ENCODE assay signal across 11 mouse cellular contexts in genomic region chr6:87120661-87121060, GRCm38 (mm10). TPM values are rescaled to one million over a fixed set of nuclear protein-coding genes. Genes with fewer than 3 reads are reported as not detected.
A peak's percentile ranks its signal among the peaks of the same experiment; 100 is the strongest.
DNase-seq lines count a peak whose midpoint lies in the region; ATAC-seq and TF ChIP-seq lines count a peak whose summit lies in the region.
"Had no signal": no experiment of that assay in that cellular context is flagged by ENCODE, and none has a peak within 500 bp of the region (broad histone marks: within the 10 kb centered on the region; RNA-seq: fewer than 3 reads in every experiment).

No protein-coding gene starts in this region.

- H3K36me3 ChIP-seq in kidney, postnatal 0 days (ENCODE audit: insufficient read depth, low read length), result no peaks in the 10 kb centered on the region
- H3K36me3 ChIP-seq in kidney, embryonic 14.5 days (ENCODE audit: control insufficient read depth, insufficient read depth, low read length), result no peaks in the 10 kb centered on the region
- no peaks in the 10 kb centered on the region for H3K36me3 ChIP-seq in embryonic facial prominence, embryonic 10.5 days (replicated peaks)
- H3K36me3 ChIP-seq: embryonic facial prominence, embryonic 12.5 days; forebrain, embryonic 15.5 days; hindbrain, embryonic 10.5 days had no signal

- WGBS in kidney, postnatal 0 days, result 87% methylated on average over 6 of the region's 6 CpGs
- 91% methylated on average over 6 of the region's 6 CpGs for WGBS in kidney, embryonic 14.5 days
- WGBS in embryonic facial prominence, embryonic 10.5 days, result 92% methylated on average over 6 of the region's 6 CpGs

- H3K27ac ChIP-seq in kidney, postnatal 0 days, result no peak overlapping the region
- no peak overlapping the region for H3K27ac ChIP-seq in kidney, embryonic 14.5 days (ENCODE audit: low read depth, low read length)
- H3K27ac ChIP-seq in embryonic facial prominence, embryonic 10.5 days (replicated peaks), result no peak overlapping the region
- H3K27ac ChIP-seq: embryonic facial prominence, embryonic 12.5 days; forebrain, embryonic 15.5 days; hindbrain, embryonic 10.5 days had no signal

- no peaks in the 10 kb centered on the region for H3K27me3 ChIP-seq in kidney, postnatal 0 days (ENCODE audit: insufficient read depth, low read length)
- H3K27me3 ChIP-seq in kidney, embryonic 14.5 days (ENCODE audit: control insufficient read depth, insufficient read depth, low read length), result no peaks in the 10 kb centered on the region
- H3K27me3 ChIP-seq in embryonic facial prominence, embryonic 10.5 days (replicated peaks; ENCODE audit: low read depth, poor library complexity, severe bottlenecking), result no peaks in the 10 kb centered on the region
- H3K27me3 ChIP-seq: embryonic facial prominence, embryonic 12.5 days; forebrain, embryonic 15.5 days had no signal

- H3K9ac ChIP-seq in kidney, postnatal 0 days (ENCODE audit: low read depth, low read length), result no peak overlapping the region
- H3K9ac ChIP-seq in kidney, embryonic 14.5 days (ENCODE audit: low read depth, low read length), result no peak overlapping the region
- H3K9ac ChIP-seq: embryonic facial prominence, embryonic 12.5 days; forebrain, embryonic 15.5 days had no signal

- H3K9me3 ChIP-seq in kidney, postnatal 0 days (replicated peaks; ENCODE audit: low read length), result no peaks in the 10 kb centered on the region
- H3K9me3 ChIP-seq in kidney, embryonic 14.5 days (ENCODE audit: control insufficient read depth, low read length), result no peaks in the 10 kb centered on the region
- H3K9me3 ChIP-seq in embryonic facial prominence, embryonic 10.5 days, result no peaks in the 10 kb centered on the region
- H3K9me3 ChIP-seq: embryonic facial prominence, embryonic 12.5 days; forebrain, embryonic 15.5 days had no signal

- TF ChIP-seq POLR2A in brain, embryonic 14.5 days (IDR thresholded peaks at IDR 0.05; ENCODE audit: borderline replicate concordance, extremely low read depth, insufficient read depth, insufficient read length, poor library complexity, severe bottlenecking), result no peak

- no peak overlapping the region for H3K4me2 ChIP-seq in kidney, postnatal 0 days (ENCODE audit: low read length)
- no peak overlapping the region for H3K4me2 ChIP-seq in kidney, embryonic 14.5 days (replicated peaks; ENCODE audit: low read depth, low read length)
- H3K4me2 ChIP-seq: embryonic facial prominence, embryonic 12.5 days; forebrain, embryonic 15.5 days had no signal

- no peak overlapping the region for H3K4me3 ChIP-seq in kidney, postnatal 0 days (replicated peaks; ENCODE audit: low read depth, low read length)
- no peak overlapping the region for H3K4me3 ChIP-seq in kidney, embryonic 14.5 days (ENCODE audit: low read length)
- H3K4me3 ChIP-seq in embryonic facial prominence, embryonic 10.5 days, result no peak overlapping the region
- H3K4me3 ChIP-seq: embryonic facial prominence, embryonic 12.5 days; forebrain, embryonic 15.5 days; hindbrain, embryonic 10.5 days had no signal

- DNase-seq in kidney, postnatal 0 days (ENCODE audit: low spot score), result no peak
- peak; percentile 41 for DNase-seq in thymus, postnatal 0 days (ENCODE audit: low spot score)
- no peak for DNase-seq in thymus, adult 18-20 months
- DNase-seq in brain, embryonic 14.5 days (ENCODE audit: low read depth), result no peak
- peak; percentile 47 for DNase-seq in thymus, postnatal 4 days
- DNase-seq in neural tube, embryonic 10.5 days (ENCODE audit: extremely low spot score, low spot score), result no peak
- no peak for DNase-seq in embryonic facial prominence, embryonic 10.5 days (ENCODE audit: low spot score)

- no peak for ATAC-seq in kidney, postnatal 0 days (replicated peaks; ENCODE audit: low FRiP score, low read depth)
- ATAC-seq in kidney, embryonic 14.5 days (ENCODE audit: low FRiP score, low TSS enrichment), result no peak
- ATAC-seq: forebrain, embryonic 15.5 days had no signal

- peak; percentile 31; the same call in 1 of the 2 replicates for TF ChIP-seq CTCF in kidney, postnatal 0 days (IDR thresholded peaks at IDR 0.05; ENCODE audit: low read depth)
- TF ChIP-seq CTCF in brain, embryonic 14.5 days (IDR thresholded peaks at IDR 0.05; ENCODE audit: borderline replicate concordance, extremely low read depth, insufficient read depth, insufficient read length), result peak; percentile 38; the same call in 1 of the 2 replicates

- no peaks in the 10 kb centered on the region for H3K4me1 ChIP-seq in kidney, postnatal 0 days (replicated peaks; ENCODE audit: insufficient read depth, low read length)
- H3K4me1 ChIP-seq in kidney, embryonic 14.5 days (ENCODE audit: control insufficient read depth, insufficient read depth, low read length), result no peaks in the 10 kb centered on the region
- peaks cover 17% of the 10 kb centered on the region; the same call in 1 of the 2 replicates for H3K4me1 ChIP-seq in embryonic facial prominence, embryonic 10.5 days
- H3K4me1 ChIP-seq: forebrain, embryonic 15.5 days had no signal

RNA-seq across cellular contexts. Expression of gene D6Ertd527e, which starts 16.1 kb away (rescaled TPM):
- polyA plus RNA-seq in kidney, postnatal 0 days (2015; fragmentation: Nextera tagmentation; extraction: Ambion mirVana), result 0.17 and 0.19 TPM in 2 replicates
- 0.09 and 0.26 TPM in 2 replicates for polyA plus RNA-seq in kidney, embryonic 14.5 days (2014; fragmentation: Nextera tagmentation; extraction: Ambion mirVana)
- 0.18 and 0.25 TPM in 2 replicates for polyA plus RNA-seq in thymus, postnatal 0 days (2015; fragmentation: Nextera tagmentation; extraction: Ambion mirVana)
- 0.24 and 0.51 TPM in 2 replicates for polyA plus RNA-seq in brain, embryonic 14.5 days (2012; rRNA removed)
- polyA plus RNA-seq in embryonic facial prominence, embryonic 10.5 days (2016; fragmentation: Nextera tagmentation; extraction: Ambion mirVana), result 0.12 TPM in 1 of 2 replicates, not detected in the other
- polyA plus RNA-seq: forebrain, embryonic 15.5 days had no signal

Comparison
In these comparisons a context has a peak if more than half of its experiments do, and no peak if none do; other contexts are left out.
1. DNase-seq: peak in thymus, postnatal 0 days (single experiment) and thymus, postnatal 4 days (single experiment); none in kidney, postnatal 0 days (single experiment), thymus, adult 18-20 months (0 of 2), brain, embryonic 14.5 days (single experiment), neural tube, embryonic 10.5 days (single experiment) and embryonic facial prominence, embryonic 10.5 days (single experiment).